Mouse (Mus musculus) limb, embryonic 14.5 days (tissue): ENCODE results near the gene Ldhal6b. TPM values are rescaled to one million over a fixed set of nuclear protein-coding genes. Genes with fewer than 3 reads are reported as not detected.

Source experiments
- ATAC-seq: fragments of 200-750 bp; cut with Nextera tagmentation; 2 replicates; pipeline ENCODE4 v1.8.0; 2017; ENCODE audit warnings: low read depth, moderate number of reproducible peaks, moderate TSS enrichment; ENCODE audit not compliant: low FRiP score
- DNase-seq: peaks from one replicate; pipeline ENCODE4 v3.0.0-alpha.2; 2015; ENCODE audit warnings: low spot score
- H3K27ac ChIP-seq: fragments of 300-500 bp; sonication (generic); replicated peaks from 2 replicates; pipeline ENCODE4 v1.5.1; 2014; ENCODE audit warnings: low read depth, mild to moderate bottlenecking, low read length, moderate library complexity, mixed read lengths
- H3K27me3 ChIP-seq: fragments of 300-500 bp; sonication (generic); 2 replicates; pipeline ENCODE4 v1.6.1; 2014; ENCODE audit warnings: low read length, mixed read lengths; ENCODE audit not compliant: control insufficient read depth, insufficient read depth
- H3K36me3 ChIP-seq: fragments of 300-500 bp; sonication (generic); 2 replicates; pipeline ENCODE4 v1.6.1; 2014; ENCODE audit warnings: mild to moderate bottlenecking, low read length, moderate library complexity, mixed read lengths; ENCODE audit not compliant: control insufficient read depth, insufficient read depth
- H3K4me1 ChIP-seq: fragments of 300-500 bp; sonication (generic); 2 replicates; pipeline ENCODE4 v1.6.1; 2014; ENCODE audit warnings: antibody characterized with exemption, low read length, mixed read lengths; ENCODE audit not compliant: control insufficient read depth, insufficient read depth
- H3K4me2 ChIP-seq: fragments of 300-500 bp; sonication (generic); replicated peaks from 2 replicates; pipeline ENCODE4 v1.6.1; 2014; ENCODE audit warnings: low read depth, mild to moderate bottlenecking, low read length, moderate library complexity; ENCODE audit not compliant: severe bottlenecking
- H3K4me3 ChIP-seq: fragments of 300-500 bp; sonication (generic); replicated peaks from 2 replicates; pipeline ENCODE4 v1.5.1; 2014; ENCODE audit warnings: low read length
- H3K9ac ChIP-seq: fragments of 300-500 bp; sonication (generic); 2 replicates; pipeline ENCODE4 v1.6.1; 2014; ENCODE audit warnings: mild to moderate bottlenecking, low read depth, low read length, moderate library complexity; ENCODE audit not compliant: severe bottlenecking
- H3K9me3 ChIP-seq: fragments of 300-500 bp; sonication (generic); 2 replicates; pipeline ENCODE4 v1.6.1; 2016; ENCODE audit warnings: low read length; ENCODE audit not compliant: control insufficient read depth
- POLR2A ChIP-seq: fragments of 200-500 bp; IDR thresholded peaks from 2 replicates; pipeline ENCODE4 v1.8.0; 2012; ENCODE audit warnings: inconsistent platforms, mild to moderate bottlenecking, moderate library complexity, borderline replicate concordance; ENCODE audit not compliant: insufficient read depth, insufficient read length; ENCODE audit errors: extremely low read depth
- WGBS: fragments of 180-500 bp; shearing (Covaris S2); extraction: QIAGEN DNeasy Blood & Tissue Kit; methylation state at CpG from one replicate; pipeline ENCODE4 v1.1.7; 2014; 5-methylcytosine and 5-hydroxymethylcytosine counted together
- polyA plus RNA-seq, 2 experiments: library from polyadenylated mRNA; depleted of rRNA in 1 of 2; stranded (reverse) in 1 of 2; unstranded in 1 of 2; fragments of >200 nt; fragmentation: Nextera tagmentation in 1 of 2; extraction: Ambion mirVana in 1 of 2; gene quantifications; 2 replicates each; pipeline versions ENCODE4 v1.2.1 to v1.2.3; 2012 to 2014

Gene Ldhal6b
- polyA plus RNA-seq, 2 experiments = 0.47 TPM; not detected in 1

GRCm38 (mm10) chr17:5429090-5429771 is 10.7 kb upstream of the Ldhal6b start:
- no peak for TF ChIP-seq POLR2A
- peak; percentile 69 for ATAC-seq
- WGBS = 61% methylated on average over 10 of the region's 10 CpGs
- no peak overlapping the region for H3K4me2 ChIP-seq
- no peaks in the 10 kb centered on the region for H3K4me1 ChIP-seq
- H3K4me3 ChIP-seq = no peak overlapping the region
- H3K9ac ChIP-seq = no peak overlapping the region
- H3K27me3 ChIP-seq = no peaks in the 10 kb centered on the region
- no peaks in the 10 kb centered on the region for H3K9me3 ChIP-seq
- peaks cover 32% of the 10 kb centered on the region for H3K36me3 ChIP-seq
- DNase-seq = peak; percentile 95
- no peak overlapping the region; the same call in 1 of the 2 replicates for H3K27ac ChIP-seq

DNA sequence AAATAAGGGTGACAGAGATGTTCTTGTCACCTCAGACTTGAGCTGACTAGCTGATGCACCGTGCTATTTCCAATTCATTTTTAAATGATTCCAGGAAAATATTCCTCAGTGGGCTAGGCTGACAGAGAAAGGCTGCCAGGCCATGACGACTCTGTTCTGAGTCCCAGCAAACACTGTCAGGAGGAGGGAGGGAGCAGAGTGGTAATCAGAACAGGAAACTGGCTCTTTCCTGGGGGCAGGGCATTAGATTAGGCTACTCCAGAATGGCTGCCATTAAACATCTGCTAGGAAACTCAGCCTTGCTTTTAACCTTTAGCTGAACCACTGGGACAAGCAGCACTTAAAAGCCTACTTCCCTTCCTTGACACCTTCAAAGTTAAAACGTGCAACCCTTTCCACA is 6.6 kb upstream of the Ldhal6b start:
- ATAC-seq (no peak), DNase-seq (no peak)
- H3K36me3 ChIP-seq = peaks cover 18% of the 10 kb centered on the region
- no peak overlapping the region for H3K9ac ChIP-seq
- H3K4me2 ChIP-seq = no peak overlapping the region
- 37% methylated on average over 3 of the region's 3 CpGs for WGBS
- H3K4me3 ChIP-seq = no peak overlapping the region
- no peak for TF ChIP-seq POLR2A
- no peak overlapping the region for H3K27ac ChIP-seq
- H3K27me3 ChIP-seq = no peaks in the 10 kb centered on the region
- H3K4me1 ChIP-seq = no peaks in the 10 kb centered on the region
- no peaks in the 10 kb centered on the region for H3K9me3 ChIP-seq

DNA sequence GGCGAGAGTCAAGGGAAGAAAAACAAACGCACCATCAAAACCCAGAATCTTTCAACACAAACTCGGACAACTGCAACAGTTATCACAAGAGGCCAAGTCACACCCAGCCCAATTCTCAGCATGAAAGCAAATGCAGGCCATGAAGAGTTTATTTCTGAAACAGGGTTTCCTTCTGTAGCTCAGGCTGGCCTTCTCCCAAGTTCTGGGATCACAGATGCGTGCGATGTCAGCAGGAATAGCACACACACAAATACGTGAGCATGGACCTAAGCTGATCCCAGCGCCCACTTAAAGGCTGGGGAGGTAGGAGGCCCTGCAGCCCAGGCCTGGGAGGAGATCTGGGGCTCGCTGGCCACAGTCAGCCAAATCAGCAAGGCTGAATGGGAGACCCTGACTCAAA is 5.6 kb upstream of the Ldhal6b start:
- WGBS = 91% methylated on average over 8 of the region's 8 CpGs
- no peak overlapping the region for H3K4me3 ChIP-seq
- H3K9me3 ChIP-seq = no peaks in the 10 kb centered on the region
- no peak overlapping the region for H3K9ac ChIP-seq
- H3K4me2 ChIP-seq = no peak overlapping the region
- no peaks in the 10 kb centered on the region for H3K4me1 ChIP-seq
- no peaks in the 10 kb centered on the region for H3K27me3 ChIP-seq
- no peak for ATAC-seq
- no peak overlapping the region for H3K27ac ChIP-seq
- TF ChIP-seq POLR2A = no peak
- H3K36me3 ChIP-seq = peaks cover 18% of the 10 kb centered on the region
- DNase-seq = no peak

DNA sequence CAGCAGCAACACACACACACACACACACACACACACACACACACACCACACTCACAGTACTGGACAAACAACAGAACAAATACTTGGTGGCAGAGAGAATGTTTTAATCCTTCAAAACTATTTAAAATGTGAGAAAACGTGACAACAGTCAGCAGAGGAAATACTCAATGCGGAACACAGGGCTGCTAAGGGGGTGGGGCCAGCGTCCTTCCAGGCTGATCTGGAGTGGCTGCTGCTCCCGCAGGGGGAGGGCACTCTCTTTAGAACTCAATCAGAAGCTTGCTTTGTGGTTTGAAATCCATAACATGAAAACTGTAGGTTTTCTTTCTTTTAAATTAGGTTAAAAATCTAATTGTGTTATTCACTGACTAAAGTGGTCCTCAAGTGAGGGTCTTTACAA is 3.3 kb upstream of the Ldhal6b start:
- no peak overlapping the region for H3K4me3 ChIP-seq
- H3K36me3 ChIP-seq = peaks cover 38% of the 10 kb centered on the region
- H3K9me3 ChIP-seq = no peaks in the 10 kb centered on the region
- H3K4me1 ChIP-seq = no peaks in the 10 kb centered on the region
- no peak overlapping the region for H3K4me2 ChIP-seq
- no peaks in the 10 kb centered on the region for H3K27me3 ChIP-seq
- H3K27ac ChIP-seq = no peak overlapping the region
- no peak overlapping the region for H3K9ac ChIP-seq
- ATAC-seq = no peak
- no peak for DNase-seq
- TF ChIP-seq POLR2A = no peak
- WGBS = 48% methylated on average over 4 of the region's 4 CpGs

DNA sequence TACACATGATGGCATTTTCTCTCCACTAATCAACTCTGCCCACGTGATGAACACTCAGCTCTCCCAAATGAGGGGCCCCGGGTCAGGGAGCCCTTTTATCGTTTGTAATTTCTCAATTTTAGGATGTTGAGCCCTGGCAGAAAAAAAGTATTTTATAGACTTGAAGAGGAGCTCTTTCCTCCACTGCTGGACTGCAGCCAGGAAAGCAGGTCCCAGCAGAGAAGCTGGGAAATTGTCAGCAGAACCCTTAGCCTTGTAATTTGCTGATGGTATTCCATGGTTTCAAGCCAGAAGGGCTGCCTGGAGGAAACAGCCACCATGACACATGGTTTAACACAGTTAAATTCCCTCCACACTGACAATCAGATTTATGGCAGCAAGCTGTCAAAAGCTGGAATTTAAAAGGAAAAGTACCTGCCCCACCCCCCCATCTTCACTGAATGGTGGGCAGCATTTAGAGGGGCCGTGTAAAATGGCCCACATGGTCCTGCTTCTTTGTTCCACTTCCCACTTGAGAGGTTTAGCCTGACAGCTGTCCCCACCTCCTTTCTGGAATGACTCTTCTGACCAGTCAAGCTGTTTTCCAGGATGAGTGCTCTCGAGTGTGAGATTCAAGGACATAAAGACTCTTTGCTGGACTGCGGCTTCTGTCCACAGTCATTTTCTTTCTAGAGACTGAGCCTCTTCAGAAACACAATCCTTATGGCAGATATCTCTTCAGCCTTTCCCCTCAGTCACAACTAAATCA is 1.4 kb upstream of the Ldhal6b start:
- DNase-seq = no peak
- Histone ChIP-seq H3K9me3 (no peaks in the 10 kb centered on the region), H3K27me3 (no peaks in the 10 kb centered on the region), H3K9ac (no peak overlapping the region), H3K4me1 (no peaks in the 10 kb centered on the region), H3K36me3 (peaks cover 38% of the 10 kb centered on the region), H3K27ac (no peak overlapping the region), H3K4me3 (no peak overlapping the region), H3K4me2 (no peak overlapping the region)
- TF ChIP-seq POLR2A = no peak
- no peak for ATAC-seq
- 65% methylated on average over 6 of the region's 6 CpGs for WGBS
